Mouse (Mus musculus) liver, embryonic 11.5 days (tissue): ENCODE measurements around the gene Pigb. TPM values are rescaled to one million over a fixed set of nuclear protein-coding genes. Genes with fewer than 3 reads are reported as not detected.

Experiments used
- ATAC-seq: fragments of 200-750 bp; cut with Nextera tagmentation; replicated peaks from 2 replicates; pipeline ENCODE4 v1.8.0; 2017; ENCODE audit warnings: moderate number of reproducible peaks, mild to moderate bottlenecking, moderate TSS enrichment, moderate library complexity; ENCODE audit not compliant: low FRiP score
- DNase-seq: peaks from one replicate; pipeline ENCODE4 v3.0.0-alpha.2; 2017; ENCODE audit warnings: low spot score
- H3K27ac ChIP-seq: fragments of 300-500 bp; sonication (generic); 2 replicates; pipeline ENCODE4 v1.5.1; 2014; ENCODE audit warnings: mild to moderate bottlenecking, low read depth, low read length, control low read depth
- H3K27me3 ChIP-seq: fragments of 300-500 bp; sonication (generic); replicated peaks from 2 replicates; pipeline ENCODE4 v1.6.1; 2014; ENCODE audit warnings: low read length, mixed read lengths; ENCODE audit not compliant: control insufficient read depth, insufficient read depth
- H3K36me3 ChIP-seq: fragments of 300-500 bp; sonication (generic); 2 replicates; pipeline ENCODE4 v1.6.1; 2014; ENCODE audit warnings: mild to moderate bottlenecking, low read length, moderate library complexity, mixed read lengths; ENCODE audit not compliant: control insufficient read depth, insufficient read depth
- H3K4me1 ChIP-seq: fragments of 300-500 bp; sonication (generic); replicated peaks from 2 replicates; pipeline ENCODE4 v1.6.1; 2014; ENCODE audit warnings: low read length, mixed read lengths; ENCODE audit not compliant: control insufficient read depth, insufficient read depth
- H3K4me2 ChIP-seq: fragments of 300-500 bp; sonication (generic); 2 replicates; pipeline ENCODE4 v1.6.1; 2014; ENCODE audit warnings: mild to moderate bottlenecking, control low read depth, moderate library complexity
- H3K4me3 ChIP-seq: fragments of 300-500 bp; sonication (generic); 2 replicates; pipeline ENCODE4 v1.5.1; 2014; ENCODE audit warnings: low read depth, low read length, control low read depth
- H3K9ac ChIP-seq: fragments of 300-500 bp; sonication (generic); 2 replicates; pipeline ENCODE4 v1.6.1; 2014; ENCODE audit warnings: low read depth, low read length, control low read depth
- H3K9me3 ChIP-seq: fragments of 300-500 bp; sonication (generic); 2 replicates; pipeline ENCODE4 v1.6.1; 2016; ENCODE audit warnings: low read length, inconsistent platforms, mixed read lengths; ENCODE audit not compliant: control insufficient read depth
- WGBS: fragments of 180-500 bp; shearing (Covaris S2); extraction: QIAGEN DNeasy Blood & Tissue Kit; methylation state at CpG from one replicate; pipeline ENCODE4 v1.1.7; 2014; 5-methylcytosine and 5-hydroxymethylcytosine counted together
- polyA plus RNA-seq: library from polyadenylated mRNA; unstranded; fragments of >200 nt; fragmentation: Nextera tagmentation; extraction: Ambion mirVana; gene quantifications from 2 replicates; pipeline ENCODE4 v1.2.1, GENCODE M21; 2014

Gene Pigb
- polyA plus RNA-seq, 1 experiment from 2014 or later: 17.1 TPM

DNA sequence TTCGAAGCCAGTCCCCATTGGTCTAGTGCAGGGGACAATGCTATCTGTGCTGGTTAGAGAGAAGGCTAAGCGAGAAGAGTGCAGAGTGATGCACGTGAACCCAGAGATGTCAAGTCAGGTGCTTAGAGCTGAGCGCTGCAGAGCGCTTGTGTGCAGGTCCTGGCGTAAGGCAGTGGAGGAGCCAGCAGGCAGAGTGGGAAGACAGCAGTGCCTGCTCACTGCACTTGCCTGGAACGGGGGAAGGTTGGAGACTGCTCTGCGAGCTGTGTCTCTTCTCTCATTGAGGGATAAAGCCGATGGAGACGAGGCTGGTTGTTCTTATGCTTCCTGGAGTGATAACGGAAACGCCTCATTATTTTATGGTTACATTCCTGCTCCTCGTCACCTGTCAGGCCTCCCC is 25.5 kb downstream of the Pigb start:
- H3K36me3 ChIP-seq: peaks cover 12% of the 10 kb centered on the region; the same call in 1 of the 2 replicates
- DNase-seq: no peak
- no peak overlapping the region for H3K4me3 ChIP-seq
- H3K9ac ChIP-seq: no peak overlapping the region
- H3K4me2 ChIP-seq: no peak overlapping the region
- no peak overlapping the region for H3K27ac ChIP-seq
- H3K9me3 ChIP-seq: no peaks in the 10 kb centered on the region
- ATAC-seq: no peak
- H3K27me3 ChIP-seq: no peaks in the 10 kb centered on the region
- 72% methylated on average over 13 of the region's 13 CpGs for WGBS
- no peaks in the 10 kb centered on the region for H3K4me1 ChIP-seq

DNA sequence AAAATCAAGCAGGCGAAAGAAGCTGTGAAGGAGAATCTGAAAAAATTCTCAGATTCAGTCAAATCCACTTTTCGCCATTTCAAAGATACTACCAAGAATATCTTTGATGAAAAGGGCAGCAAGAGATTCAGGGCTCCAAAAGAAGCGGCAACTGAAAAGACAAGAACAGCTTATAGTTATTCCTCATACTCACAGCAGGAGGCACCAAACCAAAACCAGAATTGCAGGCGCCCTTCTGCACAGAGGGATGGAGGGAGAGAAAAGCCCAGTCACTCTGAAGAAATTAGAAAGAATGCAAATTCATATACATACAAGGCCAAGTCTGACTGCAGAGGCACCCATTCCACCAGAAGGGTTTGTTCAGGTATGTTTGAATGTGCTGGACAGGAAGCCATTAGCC is 27.5 kb downstream of the Pigb start:
- WGBS: 88% methylated on average over 4 of the region's 4 CpGs
- no peak overlapping the region for H3K9ac ChIP-seq
- H3K27me3 ChIP-seq: no peaks in the 10 kb centered on the region
- H3K27ac ChIP-seq: no peak overlapping the region
- no peaks in the 10 kb centered on the region for H3K4me1 ChIP-seq
- no peak overlapping the region for H3K4me2 ChIP-seq
- DNase-seq (no peak), ATAC-seq (no peak)
- no peak overlapping the region for H3K4me3 ChIP-seq
- H3K9me3 ChIP-seq: no peaks in the 10 kb centered on the region
- peaks cover 12% of the 10 kb centered on the region; the same call in 1 of the 2 replicates for H3K36me3 ChIP-seq

DNA sequence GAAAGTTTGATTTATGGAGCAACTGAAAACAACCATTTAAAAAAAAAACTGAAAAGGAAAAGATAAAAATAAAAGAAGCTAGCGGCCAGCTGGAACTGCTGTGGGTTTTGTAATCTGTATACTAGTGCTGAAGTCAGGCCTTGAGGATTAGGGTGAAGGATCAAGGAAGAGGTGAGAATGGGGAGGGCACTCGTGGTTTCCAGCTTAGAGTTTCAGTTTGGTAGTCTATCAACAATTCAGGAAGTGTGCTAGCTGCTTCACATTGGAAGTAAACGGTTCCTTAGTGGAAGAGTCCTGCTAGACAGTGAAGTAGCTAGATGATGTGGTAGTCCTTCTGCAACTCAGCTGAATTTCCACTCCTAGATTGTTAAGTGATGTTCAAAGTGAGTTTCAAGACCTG is 31.8 kb downstream of the Pigb start:
- H3K4me2 ChIP-seq: no peak overlapping the region
- WGBS: 53% methylated on average over 3 of the region's 3 CpGs
- H3K36me3 ChIP-seq: 0 out of 2 replicates have a peak, but pooled peaks cover 4% of the 10 kb centered on the region
- ATAC-seq (no peak), DNase-seq (no peak)
- no peaks in the 10 kb centered on the region for H3K9me3 ChIP-seq
- H3K27me3 ChIP-seq: no peaks in the 10 kb centered on the region
- no peak overlapping the region for H3K4me3 ChIP-seq
- no peak overlapping the region for H3K9ac ChIP-seq
- H3K27ac ChIP-seq: no peak overlapping the region
- no peaks in the 10 kb centered on the region for H3K4me1 ChIP-seq

GRCm38 (mm10) chr9:73006175-73006574 is 34.0 kb downstream of the Pigb start:
- Histone ChIP-seq H3K36me3 (0 out of 2 replicates have a peak, but pooled peaks cover 4% of the 10 kb centered on the region), H3K27ac (no peak overlapping the region), H3K4me1 (no peaks in the 10 kb centered on the region), H3K27me3 (no peaks in the 10 kb centered on the region), H3K4me3 (no peak overlapping the region), H3K9me3 (no peaks in the 10 kb centered on the region), H3K4me2 (no peak overlapping the region), H3K9ac (no peak overlapping the region)
- no peak for ATAC-seq
- WGBS: 94% methylated on average over 3 of the region's 3 CpGs
- no peak for DNase-seq

DNA sequence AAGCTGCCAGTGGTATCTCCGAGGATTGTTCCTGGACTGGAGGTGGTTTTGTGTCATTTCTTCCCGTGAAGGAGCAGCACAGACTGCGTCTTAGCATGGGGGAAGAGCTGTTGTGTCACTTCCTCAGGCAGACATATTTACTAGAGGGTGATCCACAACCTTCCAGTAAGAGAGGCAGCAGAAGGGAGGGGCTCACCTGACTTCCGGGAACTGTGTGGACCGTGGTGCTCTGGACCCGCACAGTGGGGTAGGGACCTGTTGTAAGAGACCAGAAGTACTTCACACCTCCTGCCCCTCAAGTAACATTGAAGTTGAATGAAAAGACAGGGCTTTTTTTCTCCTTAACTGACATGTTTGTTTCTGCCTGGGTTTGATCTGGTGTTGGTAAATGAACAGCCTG is 35.1 kb downstream of the Pigb start:
- no peak overlapping the region for H3K4me2 ChIP-seq
- ATAC-seq: no peak
- no peaks in the 10 kb centered on the region for H3K27me3 ChIP-seq
- no peak overlapping the region for H3K27ac ChIP-seq
- no peak overlapping the region for H3K4me3 ChIP-seq
- WGBS: 80% methylated on average over 6 of the region's 6 CpGs
- H3K4me1 ChIP-seq: no peaks in the 10 kb centered on the region
- no peak for DNase-seq
- H3K36me3 ChIP-seq: 0 out of 2 replicates have a peak, but pooled peaks cover 4% of the 10 kb centered on the region
- H3K9me3 ChIP-seq: no peaks in the 10 kb centered on the region
- H3K9ac ChIP-seq: no peak overlapping the region

DNA sequence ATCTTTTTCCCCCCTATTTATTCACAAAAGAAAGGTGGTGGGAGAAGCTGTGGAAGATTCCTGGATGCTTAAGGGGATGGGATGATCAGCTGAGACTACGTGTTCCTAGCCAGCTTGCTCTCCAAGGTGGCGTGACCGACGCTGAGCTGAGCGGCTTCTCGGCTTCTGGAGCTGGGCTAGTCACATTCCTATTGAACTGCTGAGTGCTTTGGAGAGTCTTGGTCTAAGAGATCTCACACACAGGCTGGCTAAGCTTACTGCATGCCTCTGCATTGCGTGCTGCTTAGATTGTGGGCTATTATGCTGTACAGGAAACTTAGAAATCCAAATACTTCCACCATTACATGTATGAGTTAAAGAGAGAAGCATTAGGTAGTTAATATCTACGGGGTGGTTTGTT is 36.1 kb downstream of the Pigb start:
- H3K4me2 ChIP-seq: no peak overlapping the region
- ATAC-seq: no peak
- 90% methylated on average over 8 of the region's 8 CpGs for WGBS
- no peak overlapping the region for H3K4me3 ChIP-seq
- H3K27ac ChIP-seq: no peak overlapping the region
- no peaks in the 10 kb centered on the region for H3K9me3 ChIP-seq
- no peak for DNase-seq
- 0 out of 2 replicates have a peak, but pooled peaks cover 4% of the 10 kb centered on the region for H3K36me3 ChIP-seq
- H3K9ac ChIP-seq: no peak overlapping the region
- no peaks in the 10 kb centered on the region for H3K27me3 ChIP-seq
- no peaks in the 10 kb centered on the region for H3K4me1 ChIP-seq

DNA sequence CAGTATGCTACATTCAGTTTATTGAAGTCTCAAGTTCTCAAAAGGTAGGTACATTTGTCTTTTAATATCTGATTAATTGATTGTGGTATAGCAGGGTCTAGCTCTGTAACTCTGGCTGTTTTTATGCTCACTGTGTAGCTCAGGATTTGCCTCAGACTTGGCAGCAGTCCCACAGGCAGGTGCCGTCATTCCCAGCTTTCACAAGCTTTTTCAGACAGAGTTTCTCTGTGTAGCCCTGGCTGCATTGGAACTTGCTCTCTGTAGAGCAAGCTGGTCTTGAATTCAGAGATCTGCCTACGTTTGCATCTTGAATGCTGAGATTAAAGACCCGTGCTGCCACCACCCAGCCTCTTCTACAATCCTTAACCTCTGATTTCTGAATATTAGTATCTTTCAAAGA is 38.0 kb downstream of the Pigb start:
- Histone ChIP-seq H3K9me3 (no peaks in the 10 kb centered on the region), H3K4me2 (no peak overlapping the region), H3K27me3 (no peaks in the 10 kb centered on the region), H3K9ac (no peak overlapping the region), H3K4me3 (no peak overlapping the region), H3K36me3 (0 out of 2 replicates have a peak, but pooled peaks cover 4% of the 10 kb centered on the region), H3K4me1 (no peaks in the 10 kb centered on the region), H3K27ac (no peak overlapping the region)
- ATAC-seq: no peak
- 70% methylated on average over 3 of the region's 3 CpGs for WGBS
- DNase-seq: no peak

DNA sequence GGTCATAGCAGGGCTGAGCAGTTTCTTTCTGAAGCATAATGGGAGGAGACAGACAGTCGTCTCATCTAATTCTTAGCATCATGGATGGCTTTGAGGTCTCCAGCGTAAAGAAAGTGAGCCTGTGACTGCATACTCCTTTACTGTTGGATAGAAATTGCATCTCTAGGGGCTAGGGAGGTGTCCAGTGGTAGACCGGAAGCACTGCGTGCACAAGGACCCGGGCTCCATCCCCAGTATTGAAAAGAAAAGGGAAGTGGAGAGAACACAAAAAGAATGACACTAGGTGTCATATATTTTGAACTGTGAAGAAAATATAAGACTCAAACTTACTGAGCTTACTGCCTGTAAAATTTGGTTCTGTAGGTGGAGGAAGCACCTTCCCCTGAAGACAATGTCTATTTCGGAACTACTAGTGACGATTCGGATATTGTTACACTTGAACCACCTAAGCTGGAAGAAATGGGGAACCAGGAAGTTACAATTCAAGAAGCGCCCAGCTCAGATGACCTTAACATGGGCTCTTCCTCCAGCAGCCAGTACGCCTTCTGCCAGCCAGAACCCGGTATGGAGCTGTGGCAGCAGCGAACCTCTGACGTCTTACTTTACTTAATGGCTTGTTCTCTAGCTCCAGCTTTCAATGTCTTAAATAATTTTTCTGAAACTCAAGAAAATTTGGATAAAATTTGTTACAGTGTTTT is 38.7 kb downstream of the Pigb start:
- whole genome bisulfite sequencing: 74% methylated on average over 13 of the region's 13 CpGs
- H3K9me3 ChIP-seq: no peaks in the 10 kb centered on the region
- H3K9ac ChIP-seq: no peak overlapping the region
- 0 out of 2 replicates have a peak, but pooled peaks cover 4% of the 10 kb centered on the region for H3K36me3 ChIP-seq
- H3K4me2 ChIP-seq: no peak overlapping the region
- no peak overlapping the region for H3K27ac ChIP-seq
- DNase-seq: no peak
- H3K4me1 ChIP-seq: no peaks in the 10 kb centered on the region
- no peak overlapping the region for H3K4me3 ChIP-seq
- ATAC-seq: no peak
- no peaks in the 10 kb centered on the region for H3K27me3 ChIP-seq

- ATAC-seq (no peak), DNase-seq (no peak)
- Histone ChIP-seq H3K9me3 (no peaks in the 10 kb centered on the region), H3K4me2 (no peak overlapping the region), H3K9ac (no peak overlapping the region), H3K36me3 (no peaks in the 10 kb centered on the region), H3K4me3 (no peak overlapping the region), H3K27me3 (no peaks in the 10 kb centered on the region), H3K27ac (no peak overlapping the region), H3K4me1 (no peaks in the 10 kb centered on the region)
- WGBS: 66% methylated on average over 2 of the region's 2 CpGs
Observed at GRCm38 (mm10) chr9:73000487-73000886, 39.7 kb downstream of the Pigb start.
